Mouse (Mus musculus): ENCODE results near the gene Mis18a.

The Mis18a gene

DNA sequence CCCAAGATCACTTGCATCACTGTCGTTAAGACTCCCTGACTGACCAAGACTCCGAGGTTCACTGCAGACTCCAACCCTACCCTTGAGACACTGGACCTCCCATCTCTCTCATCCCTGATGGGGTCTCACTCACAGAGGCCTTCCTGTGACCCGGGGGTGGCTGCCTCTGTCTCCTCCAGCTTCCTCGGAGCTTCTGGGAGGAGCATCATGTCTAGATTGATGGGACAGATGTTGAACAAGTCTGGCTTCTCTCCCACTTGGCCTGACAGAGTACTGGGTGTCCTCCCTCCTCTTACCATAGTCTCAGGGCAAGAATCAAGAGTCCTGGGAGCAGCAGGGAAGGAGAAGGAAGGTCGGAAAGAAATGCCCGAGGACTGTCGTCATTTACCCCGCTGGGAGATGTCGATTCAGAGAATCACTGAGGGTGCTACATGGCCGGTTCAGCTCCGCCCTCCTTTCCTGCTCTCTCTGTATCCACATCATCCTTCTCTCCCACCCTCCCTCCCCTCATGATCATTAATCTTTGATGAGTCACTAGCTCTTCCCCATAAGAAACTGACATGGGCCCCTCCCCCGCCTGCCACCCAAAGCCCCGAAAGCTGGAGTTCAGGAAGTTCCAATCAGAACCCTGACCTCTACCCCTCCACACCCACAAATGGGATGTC lies 22.9 kb downstream of the Mis18a start:
- DNase-seq (ENCODE audit: low spot score) = no peak

DNA sequence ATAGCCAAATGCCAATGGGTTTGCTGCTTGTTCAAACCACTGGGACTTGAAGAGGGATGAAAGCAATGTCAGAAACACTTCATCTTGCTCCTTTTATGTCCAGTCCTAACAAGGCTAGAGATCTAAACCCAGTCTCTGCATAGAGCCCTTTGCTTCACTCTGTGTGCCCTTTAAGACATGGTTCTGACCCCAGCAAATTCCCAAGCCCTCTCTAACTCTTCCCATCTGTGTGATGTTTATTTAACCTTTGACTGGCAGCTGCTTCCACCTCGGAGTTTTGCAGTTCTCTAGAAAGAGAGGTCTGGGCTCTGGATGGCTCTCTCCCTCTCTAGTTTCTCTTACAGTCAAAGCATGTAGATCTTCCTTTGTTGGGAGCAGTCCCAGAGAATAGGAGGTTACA lies 23.6 kb downstream of the Mis18a start:
- DNase-seq (ENCODE audit: low spot score) = no peak

DNA sequence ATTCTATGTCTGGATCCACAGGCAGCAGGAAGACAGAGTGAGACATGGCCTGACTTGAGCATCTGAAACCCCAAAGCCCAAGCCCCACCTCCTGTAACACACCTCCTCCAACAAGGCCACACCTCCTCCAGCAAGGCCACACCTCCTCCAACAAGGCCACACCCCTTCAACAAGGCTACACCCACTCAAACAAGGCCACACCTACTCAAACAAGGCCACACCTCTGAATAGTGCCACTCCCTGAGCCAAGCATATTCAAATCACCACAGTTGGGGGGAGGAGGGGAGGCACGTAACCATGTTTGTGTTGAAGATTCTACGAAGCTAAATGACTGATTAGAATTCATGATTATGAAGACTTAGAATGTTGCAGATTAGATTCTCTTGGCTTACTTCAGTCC lies 25.7 kb downstream of the Mis18a start:
- DNase-seq (ENCODE audit: low spot score) = no peak

DNA sequence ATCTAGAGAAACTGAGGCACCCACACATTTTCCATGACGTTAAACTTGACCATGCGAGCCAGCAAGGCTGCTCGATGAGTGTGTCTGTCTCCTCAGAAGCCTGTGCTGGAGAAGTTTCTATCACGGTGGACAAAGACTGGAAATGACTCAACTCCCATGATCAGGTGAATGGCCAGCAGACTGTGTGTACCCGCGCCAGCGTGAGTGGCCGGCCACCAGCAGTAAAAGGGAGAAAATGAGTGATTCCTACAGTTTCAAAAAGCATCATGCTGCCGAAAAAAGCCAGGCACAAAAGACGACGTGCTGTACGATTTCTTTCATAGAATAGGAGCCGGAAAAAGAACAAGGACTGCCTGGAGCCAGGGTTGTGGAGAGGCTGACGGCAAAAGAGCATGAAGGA lies 27.8 kb downstream of the Mis18a start:
- no peak for DNase-seq (ENCODE audit: low spot score)

DNA sequence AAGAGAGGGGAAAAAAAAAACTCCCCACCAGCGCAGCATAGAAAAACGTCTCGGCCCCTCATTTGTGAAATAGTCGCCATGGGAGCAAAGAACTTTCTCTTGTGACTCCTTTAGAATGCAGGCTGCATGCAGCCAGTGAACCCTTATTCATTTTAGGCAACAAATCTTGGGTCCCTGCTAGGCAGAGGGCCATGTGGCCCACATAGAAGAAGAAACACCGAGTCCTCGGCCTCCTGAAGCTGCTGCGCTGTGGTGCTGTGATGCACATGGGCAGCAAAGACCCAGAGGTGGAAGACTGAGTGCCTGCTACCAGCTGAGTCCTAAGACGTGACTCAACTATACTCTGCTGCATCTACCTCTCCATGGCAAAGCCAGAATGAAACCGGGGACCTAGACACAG lies 30.9 kb downstream of the Mis18a start:
- DNase-seq (ENCODE audit: low spot score) = no peak

DNA sequence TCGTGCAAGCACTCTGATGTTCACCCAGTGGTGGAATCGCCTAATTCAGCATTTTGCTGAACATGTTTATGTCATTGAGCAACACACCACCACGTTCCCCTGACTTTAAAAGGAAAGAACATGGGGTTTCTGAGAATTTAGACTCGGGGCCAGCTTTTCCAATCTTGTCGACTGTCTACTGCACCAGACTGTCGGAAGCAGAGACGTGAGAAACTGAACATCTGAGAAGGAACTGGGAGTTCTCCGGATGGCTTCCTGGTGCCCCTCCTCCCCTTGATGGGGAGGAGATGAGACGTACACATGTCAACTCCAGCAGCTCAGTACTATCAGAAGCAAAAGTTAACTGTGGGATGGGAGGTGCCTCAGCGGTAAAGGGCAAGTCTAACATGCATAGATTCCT lies 32.1 kb downstream of the Mis18a start:
- no peak for DNase-seq (ENCODE audit: low spot score)

DNA sequence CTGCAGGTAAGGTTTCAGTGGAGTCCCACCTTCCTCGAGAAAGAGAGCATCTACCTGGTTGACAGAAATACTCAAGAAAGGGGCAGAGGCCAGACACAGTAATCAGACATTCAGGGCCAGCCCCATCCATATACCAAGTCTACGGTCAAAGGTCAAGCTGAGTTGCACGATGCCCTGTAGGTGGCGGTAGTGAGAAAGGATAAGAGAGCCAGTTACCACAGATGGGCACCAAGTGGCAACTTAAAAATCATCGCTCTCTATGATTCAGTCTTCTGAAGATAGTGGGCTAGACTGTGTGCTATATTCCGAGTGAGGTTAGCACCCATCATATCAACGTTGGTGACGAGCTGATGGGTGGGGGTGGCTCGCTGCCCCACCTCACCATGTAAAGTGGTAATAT lies 32.5 kb downstream of the Mis18a start:
- DNase-seq (ENCODE audit: low spot score) = no peak

DNA sequence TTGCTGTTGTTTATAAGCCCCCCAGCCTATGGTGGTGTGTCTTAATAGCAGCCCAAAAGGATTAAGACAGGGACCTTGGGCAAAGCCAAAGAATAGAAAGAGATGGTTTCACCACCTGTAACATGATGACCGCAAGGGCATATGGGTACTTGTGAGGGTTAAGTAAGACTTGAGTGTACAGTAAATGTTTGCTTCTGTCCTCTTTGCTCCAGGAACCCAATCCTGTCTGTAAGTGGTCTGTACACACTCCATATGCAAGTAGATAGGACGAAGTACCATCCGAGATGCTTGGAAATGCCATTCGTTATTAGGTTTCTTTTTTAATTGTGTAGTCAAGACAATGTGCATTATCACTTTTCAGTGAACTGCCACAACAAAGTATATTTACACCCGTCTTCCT lies 33.6 kb downstream of the Mis18a start:
- DNase-seq (ENCODE audit: low spot score) = no peak

DNA sequence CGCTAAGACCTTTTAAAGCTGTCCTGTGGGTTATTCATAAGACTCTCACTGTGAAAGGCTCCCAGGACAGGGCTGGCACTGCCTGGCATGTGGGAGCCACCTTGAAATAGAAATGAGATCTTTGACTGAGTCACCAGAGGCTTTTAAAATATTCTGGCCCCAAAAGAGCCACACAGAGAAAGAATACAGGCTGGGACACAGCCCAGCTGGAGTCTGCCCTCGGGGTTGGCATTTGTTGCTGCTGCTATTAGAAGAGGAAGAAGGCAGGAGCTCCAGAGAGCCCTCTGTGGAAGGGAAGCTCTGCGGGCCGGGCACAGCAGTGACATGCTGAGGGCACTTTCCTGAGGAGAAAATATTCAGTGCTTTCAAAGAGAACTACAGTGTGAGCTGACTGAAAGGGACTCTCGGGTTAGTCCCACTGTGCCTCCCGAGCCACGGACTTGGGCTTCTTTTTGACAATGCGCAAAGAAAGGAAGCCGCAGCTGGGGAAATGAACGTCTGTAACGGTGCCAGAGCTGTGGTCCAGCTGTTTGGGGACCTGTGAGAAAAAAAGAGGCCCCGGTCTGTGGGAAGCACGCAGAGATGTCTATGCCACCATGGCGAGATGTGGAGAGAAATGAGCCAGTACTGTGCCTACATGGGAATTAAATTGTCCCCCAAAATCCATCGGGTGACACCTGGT lies 34.4 kb downstream of the Mis18a start:
- DNase-seq (ENCODE audit: low spot score) = no peak

DNA sequence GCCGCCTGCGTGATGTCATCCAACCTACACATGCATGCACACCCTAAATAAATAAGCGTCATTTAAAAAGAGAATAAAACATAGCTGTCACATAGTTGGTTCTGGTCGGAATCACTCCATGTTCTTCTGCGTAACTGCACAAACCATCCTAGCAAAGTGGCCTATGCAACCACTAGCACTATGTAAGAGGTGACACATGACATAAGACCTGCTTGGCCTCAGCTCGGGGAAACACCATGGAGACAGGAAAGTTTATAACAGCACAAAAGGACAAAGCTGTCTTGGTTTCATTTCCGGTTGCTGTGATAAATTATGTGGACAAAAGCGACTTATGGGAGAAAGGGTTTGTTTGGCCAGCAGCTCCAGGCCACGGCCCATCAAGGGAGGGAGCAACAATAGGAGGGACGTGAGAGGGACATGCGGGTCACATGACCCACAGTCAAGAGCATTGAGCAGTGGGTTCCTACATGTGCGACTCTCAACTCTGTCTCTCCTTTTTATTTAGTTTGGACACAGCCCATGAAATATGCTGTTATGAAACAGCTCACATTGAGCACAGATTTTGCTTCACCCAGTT lies 39.4 kb downstream of the Mis18a start:
- no peak for DNase-seq (ENCODE audit: low spot score)

DNA sequence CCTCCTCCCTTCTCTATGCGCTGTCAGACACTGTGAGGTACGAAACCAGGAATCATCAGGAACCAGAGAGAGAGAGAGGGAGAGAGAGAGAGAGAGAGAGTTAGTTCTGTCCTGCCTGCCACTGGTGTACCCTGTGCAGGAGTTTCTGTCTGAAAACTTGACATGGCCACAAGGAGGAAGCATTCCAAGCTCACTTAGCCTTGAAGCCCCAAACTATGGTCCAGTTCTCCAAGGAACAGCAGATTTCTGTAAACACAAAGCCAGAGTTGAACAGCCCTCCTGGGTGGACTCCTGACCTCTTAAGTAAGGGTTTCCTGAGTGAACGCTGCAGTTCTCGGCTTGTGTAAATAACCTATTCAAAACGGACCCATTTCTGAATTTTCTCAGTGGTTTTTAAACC lies 40.2 kb downstream of the Mis18a start:
- no peak for DNase-seq (ENCODE audit: low spot score)

DNA sequence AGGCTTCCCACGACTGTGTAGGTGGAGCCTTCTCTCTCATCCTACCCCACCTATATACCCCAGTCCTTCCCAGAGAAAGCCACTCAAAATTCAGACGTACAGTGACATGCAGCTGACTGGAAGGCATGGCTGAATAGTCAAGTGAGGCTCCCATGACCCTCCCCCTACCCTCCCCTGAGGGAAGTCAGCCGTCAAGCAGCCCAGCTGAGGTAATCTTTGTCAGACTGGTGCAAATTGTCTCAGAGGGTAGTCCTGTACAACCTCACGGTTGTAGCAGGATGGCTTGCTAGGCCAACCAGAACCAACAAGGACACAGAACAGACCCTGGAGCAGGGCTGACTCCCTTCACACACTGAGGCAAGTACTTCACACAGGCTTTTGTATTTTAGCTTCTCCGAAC lies 43.1 kb downstream of the Mis18a start:
- no peak for DNase-seq (ENCODE audit: low spot score)

DNA sequence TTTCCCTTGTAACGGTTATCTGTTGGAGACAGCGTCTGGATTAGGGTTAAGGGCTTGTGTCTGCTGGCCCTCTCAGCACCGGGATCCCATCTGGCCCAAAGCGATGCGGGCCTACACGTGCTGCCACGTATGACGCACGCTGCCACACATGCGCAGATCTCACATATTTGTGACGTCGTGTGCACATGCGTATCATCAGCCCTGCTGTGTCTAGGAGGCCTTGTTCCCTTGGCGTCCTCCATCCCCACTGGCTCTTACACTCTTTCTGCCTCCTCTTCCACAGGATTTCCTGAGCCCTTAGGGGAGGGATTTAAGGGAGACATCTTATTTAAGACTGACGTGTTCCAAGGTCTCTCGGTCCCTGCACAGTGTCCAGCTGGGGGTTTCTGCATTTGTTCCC lies 47.2 kb downstream of the Mis18a start:
- no peak for DNase-seq (ENCODE audit: low spot score)

DNA sequence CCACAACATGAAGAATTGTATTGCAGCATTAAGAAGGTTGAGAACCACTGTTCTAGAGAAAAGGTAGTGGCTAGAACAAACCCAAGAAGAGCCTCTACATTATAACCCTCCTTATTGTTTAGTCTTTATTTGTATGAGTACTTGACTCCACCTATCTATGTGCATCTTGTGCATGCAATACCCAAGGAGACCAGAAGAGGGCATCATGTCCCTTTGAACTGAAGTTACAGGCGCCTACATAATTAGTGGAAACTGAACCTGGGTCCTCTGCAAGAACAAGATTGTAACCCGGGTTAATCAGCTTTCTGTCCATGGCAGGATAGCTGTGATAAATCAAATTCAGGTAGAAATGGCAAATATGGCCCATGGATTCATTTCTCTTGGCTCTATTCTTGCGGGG lies 48.4 kb downstream of the Mis18a start:
- no peak for DNase-seq (ENCODE audit: low spot score)

DNA sequence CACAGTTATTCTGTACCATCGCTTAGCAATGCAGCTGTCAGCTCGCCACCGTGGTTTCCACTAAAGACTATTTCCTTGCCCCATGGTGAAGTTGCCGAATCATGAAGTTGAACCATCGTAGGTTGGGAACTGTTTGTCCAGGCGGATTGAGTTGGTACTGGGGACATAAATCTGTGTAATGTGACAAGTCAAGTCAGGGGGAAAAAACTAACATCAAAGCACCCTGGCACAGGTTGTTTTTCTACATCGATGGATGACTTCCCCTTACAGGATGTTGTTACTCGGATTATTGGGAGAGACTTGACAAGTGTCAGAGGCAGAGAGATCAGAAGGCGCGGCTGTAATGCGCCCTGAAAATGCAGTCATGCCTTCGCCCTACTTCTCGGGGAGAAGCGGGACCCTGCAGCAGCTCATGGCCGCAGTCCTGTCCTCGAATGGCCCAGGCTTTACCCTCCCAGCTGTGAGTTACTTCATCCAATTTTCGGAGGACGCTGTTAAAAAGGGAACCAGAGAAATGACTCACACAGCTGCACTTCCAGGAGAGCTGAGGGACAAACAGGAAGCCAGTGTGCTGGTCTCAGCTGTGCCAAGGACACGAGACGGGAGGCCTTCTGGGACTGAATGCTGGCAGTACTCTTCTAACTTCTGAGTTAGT lies 50.2 kb downstream of the Mis18a start:
- DNase-seq (ENCODE audit: low spot score) = no peak

DNA sequence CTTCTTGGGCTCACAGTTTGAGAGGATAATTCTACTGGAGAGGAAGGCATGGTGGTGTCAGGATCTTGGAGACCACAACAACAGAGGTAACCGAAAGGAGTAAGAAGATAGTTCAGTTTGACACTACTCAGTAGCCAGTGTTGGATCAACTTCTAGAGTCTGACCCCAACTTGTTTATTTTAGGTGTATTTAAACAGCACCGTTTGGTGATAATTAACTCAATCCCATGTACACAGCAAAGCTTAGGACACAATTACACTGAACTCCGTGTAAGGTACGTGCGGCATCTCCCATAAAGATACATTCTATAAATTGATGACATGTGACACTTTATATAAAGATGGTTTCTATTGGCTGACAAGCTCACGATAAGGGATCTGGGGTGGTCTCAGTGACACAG lies 52.6 kb downstream of the Mis18a start:
- DNase-seq (ENCODE audit: low spot score) = no peak

DNA sequence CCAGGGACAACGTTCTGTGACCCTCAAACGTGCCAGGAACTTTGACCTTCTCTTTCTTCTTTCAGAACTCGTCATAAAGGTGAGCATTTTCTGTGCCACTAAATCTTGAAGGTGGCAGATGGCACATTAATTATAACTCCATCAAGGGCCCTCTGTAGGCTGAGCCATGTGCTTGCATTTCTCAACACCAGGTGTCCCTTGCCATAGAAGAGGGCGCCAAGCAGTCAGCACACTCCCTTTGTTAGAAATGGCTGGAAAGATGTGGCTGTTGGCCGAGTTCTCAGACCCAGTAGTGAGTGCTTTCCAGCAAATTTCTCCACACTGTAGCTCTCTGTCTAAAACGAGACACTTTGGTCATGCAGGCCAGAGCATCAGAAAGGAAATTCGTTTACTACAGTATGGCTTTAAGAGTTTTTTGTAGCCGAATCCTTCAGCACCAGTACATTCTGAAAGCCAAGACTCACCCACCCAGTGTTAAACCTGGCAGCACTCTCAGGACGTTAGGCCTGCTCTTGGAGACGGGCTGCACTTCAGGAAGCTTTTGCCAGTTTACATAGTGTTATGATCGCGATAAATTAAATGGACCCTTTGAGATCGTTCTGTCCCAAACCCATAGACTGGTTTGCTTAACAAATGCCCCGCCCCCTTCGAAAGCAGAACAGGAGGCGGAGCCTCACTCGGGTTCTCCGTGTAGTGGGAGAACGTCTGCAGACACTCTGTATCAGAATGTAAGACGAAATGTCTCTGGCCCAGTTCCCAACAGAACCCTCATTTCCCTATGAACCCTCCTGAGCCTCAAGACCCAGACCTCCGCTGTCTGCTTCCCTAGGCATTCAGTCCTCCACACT lies 53.5 kb downstream of the Mis18a start:
- DNase-seq (ENCODE audit: low spot score) = no peak

Data from layer of hippocampus, adult 9-10 months (tissue).